Mouse (Mus musculus) G1E (cell line): ENCODE data around the gene Thg1l.

Experiments used
- CTCF ChIP-seq: IDR thresholded peaks from 2 replicates; pipeline ENCODE4 v1.5.1; 2012; ENCODE audit warnings: low read depth, low read length, inconsistent platforms, mixed read lengths
- GATA1 ChIP-seq: IDR thresholded peaks from 2 replicates; pipeline ENCODE4 v1.6.1; 2012; ENCODE audit warnings: borderline replicate concordance, low read length, inconsistent platforms, mixed read lengths
- GATA2 ChIP-seq: IDR thresholded peaks from 2 replicates; pipeline ENCODE4 v1.6.1; 2012; ENCODE audit warnings: low read depth, low read length, inconsistent platforms, borderline replicate concordance

DNA sequence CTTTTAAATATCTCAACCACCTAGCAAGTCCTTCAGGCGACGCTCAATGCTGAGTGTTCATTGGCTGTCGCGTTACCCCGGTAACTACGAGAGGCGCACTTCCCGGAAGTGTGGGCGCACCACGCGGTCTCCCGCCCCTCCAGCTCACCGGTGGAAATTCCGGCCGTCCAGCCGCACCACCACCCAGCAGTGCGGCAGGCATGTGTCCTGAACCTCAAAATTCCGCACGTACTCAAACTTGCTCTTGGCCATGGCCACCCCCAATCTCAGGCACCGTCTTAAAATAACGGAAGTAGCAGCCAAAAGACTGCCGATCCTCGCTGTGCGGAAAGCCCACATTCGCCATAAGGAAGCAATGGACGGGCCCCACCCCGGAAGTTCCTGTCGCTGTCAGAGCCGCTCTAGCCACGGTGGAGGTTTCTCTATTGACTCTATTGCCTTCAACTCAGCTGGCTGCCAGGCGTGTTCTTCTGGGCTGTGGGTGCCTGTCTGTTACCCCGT lies at the start of gene Thg1l:
- TF ChIP-seq CTCF (no peak), GATA1 (no peak), GATA2 (no peak)
